Mouse (Mus musculus): ENCODE results near the gene Tspan14. TPM values are rescaled to one million over a fixed set of nuclear protein-coding genes. Genes with fewer than 3 reads are reported as not detected.

Gene Tspan14
- total and polyA plus RNA-seq, 3 experiments: 10.3 to 32.3 (median 23.4) TPM

DNA sequence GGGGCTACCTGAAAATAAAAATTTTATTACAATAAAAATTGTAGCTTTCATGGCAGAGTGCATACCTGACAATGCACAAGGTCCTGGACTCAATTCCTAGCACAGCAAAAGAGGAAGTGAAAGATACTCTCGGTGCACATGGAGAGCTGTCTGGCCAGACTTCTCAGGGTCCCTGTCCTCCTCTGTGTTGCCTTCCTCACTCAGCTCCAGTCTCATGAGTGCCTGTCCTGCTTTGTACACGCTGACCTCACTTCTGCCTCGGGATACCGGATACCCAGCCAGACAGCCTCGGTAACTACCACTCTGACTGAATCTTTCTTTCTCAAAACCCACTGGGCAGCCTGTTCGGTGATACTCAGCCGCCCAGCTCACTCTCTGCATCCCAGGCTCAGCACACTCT lies 33.3 kb downstream of the Tspan14 start:
- Histone ChIP-seq H3K27me3 (ENCODE audit: insufficient read depth, low read length) (no peaks in the 10 kb centered on the region), H3K4me1 (ENCODE audit: insufficient read depth, low read depth, low read length) (peaks cover 73% of the 10 kb centered on the region), H3K4me3 (ENCODE audit: low read depth, low read length) (peak overlapping the region; percentile 24; the same call in 1 of the 2 replicates), H3K9me3 (replicated peaks) (no peaks in the 10 kb centered on the region), H3K36me3 (replicated peaks) (peaks cover 79% of the 10 kb centered on the region)
- DNase-seq (ENCODE audit: low spot score) (no peak), ATAC-seq (ENCODE audit: extremely low read depth, insufficient number of reproducible peaks, low FRiP score, poor library complexity, severe bottlenecking) (peak; percentile 50)
- TF ChIP-seq TAL1 (conservative IDR thresholded peaks at IDR 0.05; ENCODE audit: low read depth, low read length) (no peak), GATA2 (IDR thresholded peaks at IDR 0.05; ENCODE audit: borderline replicate concordance, low read depth, low read length) (no peak), POLR2AphosphoS5 (IDR thresholded peaks at IDR 0.05; ENCODE audit: insufficient replicate concordance, low read depth, low read length) (no peak), GATA1 (IDR thresholded peaks at IDR 0.05; ENCODE audit: borderline replicate concordance, low read length) (no peak)

DNA sequence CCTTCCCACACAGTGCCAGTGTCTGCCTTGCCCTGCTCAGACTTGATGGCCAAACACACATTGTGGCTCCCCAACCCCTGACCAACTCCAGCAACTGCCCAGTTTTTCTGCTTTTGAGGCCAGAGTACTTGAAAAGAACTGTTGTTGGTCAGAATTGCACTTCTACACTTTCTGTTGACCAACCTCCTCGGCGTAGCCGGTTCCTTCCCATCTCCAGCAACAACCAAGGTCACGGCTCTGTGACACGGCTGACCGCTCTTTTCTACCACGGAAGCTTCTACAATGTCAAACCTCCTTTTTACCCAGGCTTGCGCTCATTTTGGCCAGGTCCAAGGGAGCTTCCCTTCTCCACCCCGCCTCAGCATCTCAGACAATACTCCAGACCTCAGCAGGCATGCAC lies 34.4 kb downstream of the Tspan14 start:
- no peak for ATAC-seq (ENCODE audit: extremely low read depth, insufficient number of reproducible peaks, low FRiP score, poor library complexity, severe bottlenecking)
- H3K4me1 ChIP-seq (ENCODE audit: insufficient read depth, low read depth, low read length): peaks cover 79% of the 10 kb centered on the region
- peaks cover 86% of the 10 kb centered on the region for H3K36me3 ChIP-seq (replicated peaks)

DNA sequence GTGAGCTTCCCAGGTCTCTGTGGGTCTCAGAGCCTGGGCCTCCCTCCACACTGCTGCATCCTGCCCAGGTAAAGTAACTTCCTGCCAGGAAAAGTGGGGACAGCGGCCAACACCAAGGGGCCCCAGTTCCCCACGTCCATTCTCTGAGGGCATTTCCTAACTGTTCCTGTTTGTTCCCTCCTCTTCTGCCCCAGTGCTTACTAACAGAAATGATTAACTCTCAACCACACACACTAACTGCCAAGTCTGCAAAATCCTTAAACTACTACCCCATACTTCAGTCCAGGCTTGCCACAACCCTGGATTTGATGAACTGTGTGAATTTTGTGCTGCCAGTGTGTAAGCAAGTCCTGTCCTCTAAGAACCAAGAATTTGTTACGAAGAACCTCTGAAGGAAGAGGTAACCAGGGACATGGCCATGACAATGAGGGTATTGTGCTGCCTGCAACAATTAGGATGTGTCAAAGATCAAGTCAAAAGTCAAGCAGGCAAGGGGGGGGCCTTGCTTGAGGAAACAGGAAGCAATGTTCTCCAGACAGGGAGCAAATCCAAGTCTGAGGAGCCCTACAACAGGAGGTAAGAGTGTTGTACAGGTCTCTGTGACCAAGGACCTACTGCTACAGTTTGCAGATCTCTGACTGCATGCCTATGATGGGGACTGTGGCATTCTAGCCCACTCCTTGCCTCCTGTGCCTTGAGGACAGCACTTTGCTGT lies 35.3 kb downstream of the Tspan14 start:
- Histone ChIP-seq H3K27me3 (ENCODE audit: insufficient read depth, low read length) (no peaks in the 10 kb centered on the region), H3K36me3 (replicated peaks) (peaks cover 84% of the 10 kb centered on the region), H3K4me1 (ENCODE audit: insufficient read depth, low read depth, low read length) (peaks cover 79% of the 10 kb centered on the region), H3K9me3 (replicated peaks) (no peaks in the 10 kb centered on the region), H3K4me3 (ENCODE audit: low read depth, low read length) (no peak overlapping the region)
- DNase-seq (ENCODE audit: low spot score) (no peak), ATAC-seq (ENCODE audit: extremely low read depth, insufficient number of reproducible peaks, low FRiP score, poor library complexity, severe bottlenecking) (no peak)
- no peak for TF ChIP-seq GATA2 (IDR thresholded peaks at IDR 0.05; ENCODE audit: borderline replicate concordance, low read depth, low read length)
- TF ChIP-seq CTCF (IDR thresholded peaks at IDR 0.05; ENCODE audit: low read depth, low read length): no peak
- no peak for TF ChIP-seq POLR2AphosphoS5 (IDR thresholded peaks at IDR 0.05; ENCODE audit: insufficient replicate concordance, low read depth, low read length)
- no peak for TF ChIP-seq GATA1 (IDR thresholded peaks at IDR 0.05; ENCODE audit: borderline replicate concordance, low read length)

More for the DNA sequence above, 34.4 kb downstream of the Tspan14 start:
- DNase-seq (ENCODE audit: low spot score): no peak
- Histone ChIP-seq H3K9me3 (replicated peaks) (no peaks in the 10 kb centered on the region), H3K27me3 (ENCODE audit: insufficient read depth, low read length) (no peaks in the 10 kb centered on the region), H3K4me3 (ENCODE audit: low read depth, low read length) (no peak overlapping the region)
- TF ChIP-seq GATA1 (IDR thresholded peaks at IDR 0.05; ENCODE audit: borderline replicate concordance, low read length) (no peak), GATA2 (IDR thresholded peaks at IDR 0.05; ENCODE audit: borderline replicate concordance, low read depth, low read length) (no peak), CTCF (IDR thresholded peaks at IDR 0.05; ENCODE audit: low read depth, low read length) (no peak), POLR2AphosphoS5 (IDR thresholded peaks at IDR 0.05; ENCODE audit: insufficient replicate concordance, low read depth, low read length) (no peak), TAL1 (conservative IDR thresholded peaks at IDR 0.05; ENCODE audit: low read depth, low read length) (no peak)

DNA sequence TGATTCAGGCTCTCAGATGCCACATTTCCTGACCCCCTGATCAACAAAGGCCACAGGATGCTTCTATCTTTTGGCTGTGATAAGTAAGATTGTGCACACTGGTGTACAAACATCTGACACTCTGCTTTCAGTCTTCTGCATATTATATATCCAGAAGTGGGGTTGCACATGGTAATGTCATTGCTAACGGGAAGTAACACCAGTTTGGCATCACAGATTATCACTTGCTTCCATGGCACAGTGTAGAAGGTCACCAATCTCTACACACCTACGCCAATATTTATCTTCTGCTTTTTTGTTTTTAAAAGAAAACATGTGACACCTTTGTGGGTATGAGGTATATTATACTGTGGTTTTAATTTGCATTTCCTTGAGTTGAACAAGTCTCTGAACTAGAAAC lies 36.7 kb downstream of the Tspan14 start:
- DNase-seq (ENCODE audit: low spot score) (no peak), ATAC-seq (ENCODE audit: extremely low read depth, insufficient number of reproducible peaks, low FRiP score, poor library complexity, severe bottlenecking) (no peak)
- H3K27me3 ChIP-seq (ENCODE audit: insufficient read depth, low read length): no peaks in the 10 kb centered on the region
- H3K36me3 ChIP-seq (replicated peaks): peaks cover 81% of the 10 kb centered on the region
- no peaks in the 10 kb centered on the region for H3K9me3 ChIP-seq (replicated peaks)
- peaks cover 74% of the 10 kb centered on the region for H3K4me1 ChIP-seq (ENCODE audit: insufficient read depth, low read depth, low read length)
- TF ChIP-seq TAL1 (conservative IDR thresholded peaks at IDR 0.05; ENCODE audit: low read depth, low read length): no peak
- no peak for TF ChIP-seq CTCF (IDR thresholded peaks at IDR 0.05; ENCODE audit: low read depth, low read length)
- no peak for TF ChIP-seq POLR2AphosphoS5 (IDR thresholded peaks at IDR 0.05; ENCODE audit: insufficient replicate concordance, low read depth, low read length)
- TF ChIP-seq GATA2 (IDR thresholded peaks at IDR 0.05; ENCODE audit: borderline replicate concordance, low read depth, low read length): no peak
- TF ChIP-seq GATA1 (IDR thresholded peaks at IDR 0.05; ENCODE audit: borderline replicate concordance, low read length): no peak
- H3K4me3 ChIP-seq (ENCODE audit: low read depth, low read length): no peak overlapping the region

DNA sequence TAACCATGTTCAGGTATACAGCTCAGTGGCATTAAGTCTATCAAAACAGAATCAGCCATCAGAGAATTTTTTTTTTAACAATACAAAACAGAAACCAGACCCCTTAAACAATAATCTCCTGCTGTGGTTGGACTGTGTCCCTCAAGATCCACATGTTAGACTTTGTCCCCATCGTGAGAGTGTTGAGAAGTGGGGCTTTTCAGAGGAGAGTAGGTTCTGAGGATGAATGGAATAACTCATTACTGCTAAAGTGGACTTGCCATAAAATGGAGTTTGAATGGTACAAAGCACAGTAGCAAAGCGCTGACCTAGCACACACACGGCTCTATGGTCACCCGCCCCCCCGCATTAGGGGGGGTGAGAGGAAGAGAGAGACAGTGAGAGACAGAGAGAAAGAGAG lies 37.7 kb downstream of the Tspan14 start:
- Histone ChIP-seq H3K9me3 (replicated peaks) (no peaks in the 10 kb centered on the region), H3K4me3 (ENCODE audit: low read depth, low read length) (no peak overlapping the region), H3K27me3 (ENCODE audit: insufficient read depth, low read length) (no peaks in the 10 kb centered on the region), H3K4me1 (ENCODE audit: insufficient read depth, low read depth, low read length) (peaks cover 74% of the 10 kb centered on the region), H3K36me3 (replicated peaks) (peaks cover 81% of the 10 kb centered on the region)
- DNase-seq (ENCODE audit: low spot score) (no peak), ATAC-seq (ENCODE audit: extremely low read depth, insufficient number of reproducible peaks, low FRiP score, poor library complexity, severe bottlenecking) (no peak)
- no peak for TF ChIP-seq GATA1 (IDR thresholded peaks at IDR 0.05; ENCODE audit: borderline replicate concordance, low read length)
- TF ChIP-seq GATA2 (IDR thresholded peaks at IDR 0.05; ENCODE audit: borderline replicate concordance, low read depth, low read length): no peak
- TF ChIP-seq CTCF (IDR thresholded peaks at IDR 0.05; ENCODE audit: low read depth, low read length): no peak
- no peak for TF ChIP-seq POLR2AphosphoS5 (IDR thresholded peaks at IDR 0.05; ENCODE audit: insufficient replicate concordance, low read depth, low read length)
- TF ChIP-seq TAL1 (conservative IDR thresholded peaks at IDR 0.05; ENCODE audit: low read depth, low read length): no peak

DNA sequence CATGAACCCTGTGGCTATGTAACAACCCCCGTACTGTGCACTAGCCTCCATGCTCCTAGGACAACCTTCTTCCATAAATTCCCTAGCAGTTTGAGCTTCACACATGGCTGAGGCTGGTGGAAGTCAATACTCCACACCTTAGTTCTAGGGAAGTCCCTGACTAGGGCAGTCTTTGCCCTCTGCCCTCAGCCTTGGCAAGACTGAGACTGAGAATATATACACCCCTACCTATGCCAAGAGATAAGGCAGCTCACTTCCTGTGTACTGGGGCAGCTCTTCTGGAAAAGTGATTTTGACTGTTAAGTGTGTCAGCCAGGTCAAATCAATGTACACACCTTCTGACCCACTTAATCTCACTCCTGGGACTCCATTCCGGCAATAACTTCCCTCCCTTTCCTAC lies 39.6 kb downstream of the Tspan14 start:
- no peak for TF ChIP-seq TAL1 (conservative IDR thresholded peaks at IDR 0.05; ENCODE audit: low read depth, low read length)
- no peak for TF ChIP-seq CTCF (IDR thresholded peaks at IDR 0.05; ENCODE audit: low read depth, low read length)
- TF ChIP-seq GATA2 (IDR thresholded peaks at IDR 0.05; ENCODE audit: borderline replicate concordance, low read depth, low read length): no peak
- TF ChIP-seq POLR2AphosphoS5 (IDR thresholded peaks at IDR 0.05; ENCODE audit: insufficient replicate concordance, low read depth, low read length): no peak
- TF ChIP-seq GATA1 (IDR thresholded peaks at IDR 0.05; ENCODE audit: borderline replicate concordance, low read length): no peak
- DNase-seq (ENCODE audit: low spot score) (no peak), ATAC-seq (ENCODE audit: extremely low read depth, insufficient number of reproducible peaks, low FRiP score, poor library complexity, severe bottlenecking) (0 out of 2 replicates have a peak, but pooled peaks have one; percentile 25)
- Histone ChIP-seq H3K9me3 (replicated peaks) (no peaks in the 10 kb centered on the region), H3K27me3 (ENCODE audit: insufficient read depth, low read length) (no peaks in the 10 kb centered on the region), H3K4me3 (ENCODE audit: low read depth, low read length) (no peak overlapping the region), H3K4me1 (ENCODE audit: insufficient read depth, low read depth, low read length) (peaks cover 68% of the 10 kb centered on the region), H3K36me3 (replicated peaks) (peaks cover 81% of the 10 kb centered on the region)
